Mouse (Mus musculus) spleen, adult 2 months (tissue): ENCODE data around the gene Ttbk1.

Source experiments
- CTCF ChIP-seq: fragments of 200-500 bp; IDR thresholded peaks from 2 replicates; pipeline ENCODE4 v1.5.1; 2011; ENCODE audit warnings: mild to moderate bottlenecking, inconsistent platforms; ENCODE audit not compliant: insufficient read depth, insufficient read length, insufficient replicate concordance; ENCODE audit errors: extremely low read depth
- POLR2A ChIP-seq: fragments of 200-500 bp; IDR thresholded peaks from 2 replicates; pipeline ENCODE4 v1.6.1; 2011; ENCODE audit warnings: low read depth, low read length, inconsistent platforms

- TF ChIP-seq POLR2A (no peak), CTCF (no peak)
Measured at GRCm38 (mm10) chr17:46452683-46453082, 34.8 kb downstream of the Ttbk1 start.
